Mouse (Mus musculus): ENCODE results near the gene Dao. TPM values are rescaled to one million over a fixed set of nuclear protein-coding genes. Genes with fewer than 3 reads are reported as not detected.

Gene Dao
- polyA plus RNA-seq, 1 experiment from 2014 or later: not detected

- no peak for ATAC-seq (replicated peaks; ENCODE audit: insufficient number of reproducible peaks, low FRiP score, low TSS enrichment)
- WGBS (ENCODE audit: insufficient replicate concordance): 66% methylated on average over 9 of the region's 9 CpGs
- no peaks in the 10 kb centered on the region for H3K36me3 ChIP-seq (ENCODE audit: control insufficient read depth, insufficient read depth, low read length)
- no peak overlapping the region for H3K9ac ChIP-seq (ENCODE audit: low read depth, low read length)
- peaks cover 3% of the 10 kb centered on the region; the same call in 1 of the 2 replicates for H3K4me1 ChIP-seq (ENCODE audit: control insufficient read depth, insufficient read depth, low read length)
- H3K27ac ChIP-seq (ENCODE audit: low read depth, low read length): no peak overlapping the region
- no peaks in the 10 kb centered on the region for H3K27me3 ChIP-seq (ENCODE audit: control insufficient read depth, insufficient read depth, low read length)
- H3K4me2 ChIP-seq: no peak overlapping the region
- no peak overlapping the region for H3K4me3 ChIP-seq (ENCODE audit: low read depth, low read length)
- no peaks in the 10 kb centered on the region for H3K9me3 ChIP-seq (replicated peaks; ENCODE audit: control insufficient read depth, low read length)
Measured at GRCm38 (mm10) chr5:114057129-114057731, 53.7 kb downstream of the Dao start.

DNA sequence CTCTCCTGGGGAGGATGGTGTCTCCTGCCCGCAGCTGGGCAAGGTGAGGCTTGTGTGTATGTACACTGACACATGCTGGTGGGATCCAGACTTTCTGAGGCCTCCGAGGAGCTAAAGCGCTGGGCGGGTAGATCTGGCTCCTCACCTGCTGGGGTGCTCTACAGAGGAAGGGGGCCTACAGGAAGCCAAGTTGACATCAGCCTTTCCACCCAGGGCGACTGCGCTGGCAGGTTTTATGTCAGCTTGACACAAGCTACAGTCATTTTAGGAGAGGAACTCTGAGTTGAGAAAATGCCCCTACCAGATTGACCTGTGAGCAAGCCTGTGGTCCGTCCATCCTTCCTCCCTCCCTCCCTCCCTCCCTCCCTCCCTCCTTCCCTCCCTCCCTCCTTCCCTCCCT lies 58.2 kb downstream of the Dao start:
- no peak overlapping the region for H3K4me2 ChIP-seq
- no peak for ATAC-seq (replicated peaks; ENCODE audit: insufficient number of reproducible peaks, low FRiP score, low TSS enrichment)
- H3K9ac ChIP-seq (ENCODE audit: low read depth, low read length): no peak overlapping the region
- no peak overlapping the region for H3K27ac ChIP-seq (ENCODE audit: low read depth, low read length)
- no peaks in the 10 kb centered on the region for H3K36me3 ChIP-seq (ENCODE audit: control insufficient read depth, insufficient read depth, low read length)
- H3K4me1 ChIP-seq (ENCODE audit: control insufficient read depth, insufficient read depth, low read length): no peaks in the 10 kb centered on the region
- no peaks in the 10 kb centered on the region for H3K27me3 ChIP-seq (ENCODE audit: control insufficient read depth, insufficient read depth, low read length)
- no peaks in the 10 kb centered on the region for H3K9me3 ChIP-seq (replicated peaks; ENCODE audit: control insufficient read depth, low read length)
- no peak overlapping the region for H3K4me3 ChIP-seq (ENCODE audit: low read depth, low read length)
- 51% methylated on average over 7 of the region's 7 CpGs for WGBS (ENCODE audit: insufficient replicate concordance)

GRCm38 (mm10) chr5:114063958-114064357 lies 60.5 kb downstream of the Dao start:
- Histone ChIP-seq H3K36me3 (ENCODE audit: control insufficient read depth, insufficient read depth, low read length) (no peaks in the 10 kb centered on the region), H3K4me2 (no peak overlapping the region), H3K9me3 (replicated peaks; ENCODE audit: control insufficient read depth, low read length) (no peaks in the 10 kb centered on the region), H3K4me1 (ENCODE audit: control insufficient read depth, insufficient read depth, low read length) (no peaks in the 10 kb centered on the region), H3K27me3 (ENCODE audit: control insufficient read depth, insufficient read depth, low read length) (no peaks in the 10 kb centered on the region), H3K9ac (ENCODE audit: low read depth, low read length) (no peak overlapping the region), H3K4me3 (ENCODE audit: low read depth, low read length) (no peak overlapping the region), H3K27ac (ENCODE audit: low read depth, low read length) (no peak overlapping the region)
- WGBS (ENCODE audit: insufficient replicate concordance): 73% methylated on average over 4 of the region's 4 CpGs
- ATAC-seq (replicated peaks; ENCODE audit: insufficient number of reproducible peaks, low FRiP score, low TSS enrichment): no peak

DNA sequence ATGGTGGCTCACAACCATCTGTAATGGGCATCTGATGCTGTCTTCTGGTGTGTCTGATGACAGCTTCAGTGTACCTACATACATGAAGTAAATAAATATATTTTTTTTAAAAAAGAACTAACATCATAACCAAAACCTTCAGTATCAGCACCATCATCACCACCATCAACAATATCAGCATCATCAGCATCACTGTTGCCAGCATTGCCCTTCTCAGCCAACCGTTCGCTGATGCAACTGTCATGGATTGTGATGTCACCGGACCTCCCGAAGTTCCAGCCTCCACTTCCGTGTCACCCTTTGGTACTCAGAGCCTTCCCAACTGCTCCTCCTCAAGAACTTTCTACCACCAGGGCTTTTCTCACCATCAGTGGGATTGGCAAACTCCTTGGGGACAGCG lies 61.7 kb downstream of the Dao start, which contains the start of gene Usp30:
Gene Usp30, plus strand, starts transcription at position 301 of the 400 bp plus-strand sequence.
- H3K27me3 ChIP-seq (ENCODE audit: control insufficient read depth, insufficient read depth, low read length): no peaks in the 10 kb centered on the region
- H3K4me1 ChIP-seq (ENCODE audit: control insufficient read depth, insufficient read depth, low read length): no peaks in the 10 kb centered on the region
- H3K36me3 ChIP-seq (ENCODE audit: control insufficient read depth, insufficient read depth, low read length): no peaks in the 10 kb centered on the region
- ATAC-seq (replicated peaks; ENCODE audit: insufficient number of reproducible peaks, low FRiP score, low TSS enrichment): no peak
- H3K4me2 ChIP-seq: no peak within 1 kb of the TSS
- H3K9me3 ChIP-seq (replicated peaks; ENCODE audit: control insufficient read depth, low read length): no peaks in the 10 kb centered on the region
- WGBS (ENCODE audit: insufficient replicate concordance): 86% methylated on average over 6 of the region's 6 CpGs
- no peak within 1 kb of the TSS for H3K27ac ChIP-seq (ENCODE audit: low read depth, low read length)
- no peak within 1 kb of the TSS for H3K9ac ChIP-seq (ENCODE audit: low read depth, low read length)
- no peak within 1 kb of the TSS for H3K4me3 ChIP-seq (ENCODE audit: low read depth, low read length)

DNA sequence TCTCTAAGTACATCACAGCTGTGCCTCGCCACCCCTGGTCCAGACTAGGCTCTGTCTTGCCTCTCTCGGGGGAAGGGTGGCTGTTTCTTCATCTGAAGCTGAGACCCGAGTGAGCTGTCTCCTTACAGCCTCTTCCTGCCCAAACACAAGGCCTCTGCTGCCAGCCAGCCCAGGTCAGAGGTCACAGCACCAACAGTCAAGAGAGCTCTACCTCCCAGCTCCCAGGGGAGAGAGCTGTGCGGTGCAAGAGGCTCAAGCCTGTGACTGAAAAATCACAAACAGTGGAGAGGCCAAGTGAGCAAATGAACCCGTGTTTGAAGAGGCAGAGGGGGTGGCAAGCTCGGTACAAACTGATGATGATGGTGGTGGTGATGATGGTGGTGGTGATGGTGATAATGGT lies 63.1 kb downstream of the Dao start:
- Histone ChIP-seq H3K4me2 (no peak overlapping the region), H3K4me3 (ENCODE audit: low read depth, low read length) (no peak overlapping the region), H3K27me3 (ENCODE audit: control insufficient read depth, insufficient read depth, low read length) (no peaks in the 10 kb centered on the region), H3K9ac (ENCODE audit: low read depth, low read length) (no peak overlapping the region), H3K4me1 (ENCODE audit: control insufficient read depth, insufficient read depth, low read length) (no peaks in the 10 kb centered on the region), H3K36me3 (ENCODE audit: control insufficient read depth, insufficient read depth, low read length) (no peaks in the 10 kb centered on the region), H3K27ac (ENCODE audit: low read depth, low read length) (no peak overlapping the region), H3K9me3 (replicated peaks; ENCODE audit: control insufficient read depth, low read length) (no peaks in the 10 kb centered on the region)
- ATAC-seq (replicated peaks; ENCODE audit: insufficient number of reproducible peaks, low FRiP score, low TSS enrichment): no peak
- 49% methylated on average over 6 of the region's 6 CpGs for WGBS (ENCODE audit: insufficient replicate concordance)

DNA sequence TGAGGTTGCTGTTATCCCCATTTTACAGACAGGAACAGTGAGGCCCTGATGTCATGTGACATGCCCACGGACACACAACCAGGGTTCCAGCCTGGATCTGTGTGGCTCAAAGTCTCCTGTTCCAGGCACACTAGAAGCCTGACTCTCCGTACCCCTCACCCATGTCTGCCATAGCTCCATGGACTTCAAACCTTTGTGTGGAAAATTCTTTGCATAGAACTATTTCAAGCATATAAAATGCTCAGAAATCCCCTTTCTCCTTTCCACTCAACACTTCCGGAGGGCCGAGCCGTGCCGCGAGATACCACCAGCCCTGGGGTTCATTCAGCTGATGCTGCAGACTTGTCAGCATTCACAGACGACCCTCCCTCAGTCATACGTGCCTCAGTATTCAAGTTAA lies 64.0 kb downstream of the Dao start:
- H3K4me3 ChIP-seq (ENCODE audit: low read depth, low read length): no peak overlapping the region
- ATAC-seq (replicated peaks; ENCODE audit: insufficient number of reproducible peaks, low FRiP score, low TSS enrichment): no peak
- no peak overlapping the region for H3K9ac ChIP-seq (ENCODE audit: low read depth, low read length)
- no peaks in the 10 kb centered on the region for H3K36me3 ChIP-seq (ENCODE audit: control insufficient read depth, insufficient read depth, low read length)
- no peaks in the 10 kb centered on the region for H3K4me1 ChIP-seq (ENCODE audit: control insufficient read depth, insufficient read depth, low read length)
- no peak overlapping the region for H3K27ac ChIP-seq (ENCODE audit: low read depth, low read length)
- no peaks in the 10 kb centered on the region for H3K9me3 ChIP-seq (replicated peaks; ENCODE audit: control insufficient read depth, low read length)
- H3K27me3 ChIP-seq (ENCODE audit: control insufficient read depth, insufficient read depth, low read length): no peaks in the 10 kb centered on the region
- H3K4me2 ChIP-seq: no peak overlapping the region
- 71% methylated on average over 9 of the region's 9 CpGs for WGBS (ENCODE audit: insufficient replicate concordance)

GRCm38 (mm10) chr5:114067982-114068381 lies 64.5 kb downstream of the Dao start:
- H3K27me3 ChIP-seq (ENCODE audit: control insufficient read depth, insufficient read depth, low read length): no peaks in the 10 kb centered on the region
- H3K9ac ChIP-seq (ENCODE audit: low read depth, low read length): no peak overlapping the region
- H3K36me3 ChIP-seq (ENCODE audit: control insufficient read depth, insufficient read depth, low read length): no peaks in the 10 kb centered on the region
- H3K4me2 ChIP-seq: no peak overlapping the region
- H3K9me3 ChIP-seq (replicated peaks; ENCODE audit: control insufficient read depth, low read length): no peaks in the 10 kb centered on the region
- H3K27ac ChIP-seq (ENCODE audit: low read depth, low read length): no peak overlapping the region
- no peak for ATAC-seq (replicated peaks; ENCODE audit: insufficient number of reproducible peaks, low FRiP score, low TSS enrichment)
- H3K4me3 ChIP-seq (ENCODE audit: low read depth, low read length): no peak overlapping the region
- 67% methylated on average over 9 of the region's 9 CpGs for WGBS (ENCODE audit: insufficient replicate concordance)
- H3K4me1 ChIP-seq (ENCODE audit: control insufficient read depth, insufficient read depth, low read length): no peaks in the 10 kb centered on the region

GRCm38 (mm10) chr5:114070858-114071257 lies 67.4 kb downstream of the Dao start:
- no peaks in the 10 kb centered on the region for H3K36me3 ChIP-seq (ENCODE audit: control insufficient read depth, insufficient read depth, low read length)
- H3K9ac ChIP-seq (ENCODE audit: low read depth, low read length): no peak overlapping the region
- H3K9me3 ChIP-seq (replicated peaks; ENCODE audit: control insufficient read depth, low read length): no peaks in the 10 kb centered on the region
- no peak overlapping the region for H3K27ac ChIP-seq (ENCODE audit: low read depth, low read length)
- H3K27me3 ChIP-seq (ENCODE audit: control insufficient read depth, insufficient read depth, low read length): no peaks in the 10 kb centered on the region
- 85% methylated on average over 4 of the region's 4 CpGs for WGBS (ENCODE audit: insufficient replicate concordance)
- no peak overlapping the region for H3K4me3 ChIP-seq (ENCODE audit: low read depth, low read length)
- H3K4me1 ChIP-seq (ENCODE audit: control insufficient read depth, insufficient read depth, low read length): no peaks in the 10 kb centered on the region
- no peak for ATAC-seq (replicated peaks; ENCODE audit: insufficient number of reproducible peaks, low FRiP score, low TSS enrichment)
- no peak overlapping the region for H3K4me2 ChIP-seq

GRCm38 (mm10) chr5:114072262-114072661 lies 68.8 kb downstream of the Dao start:
- Histone ChIP-seq H3K9me3 (replicated peaks; ENCODE audit: control insufficient read depth, low read length) (no peaks in the 10 kb centered on the region), H3K9ac (ENCODE audit: low read depth, low read length) (no peak overlapping the region), H3K4me1 (ENCODE audit: control insufficient read depth, insufficient read depth, low read length) (no peaks in the 10 kb centered on the region), H3K4me3 (ENCODE audit: low read depth, low read length) (no peak overlapping the region), H3K27me3 (ENCODE audit: control insufficient read depth, insufficient read depth, low read length) (no peaks in the 10 kb centered on the region), H3K36me3 (ENCODE audit: control insufficient read depth, insufficient read depth, low read length) (no peaks in the 10 kb centered on the region), H3K4me2 (no peak overlapping the region), H3K27ac (ENCODE audit: low read depth, low read length) (no peak overlapping the region)
- no peak for ATAC-seq (replicated peaks; ENCODE audit: insufficient number of reproducible peaks, low FRiP score, low TSS enrichment)
- WGBS (ENCODE audit: insufficient replicate concordance): 45% methylated on average over 2 of the region's 2 CpGs

All from heart, embryonic 11.5 days (tissue).